14 mouse cellular contexts compared by ENCODE assay signal in genomic region chr16:13585234-13585633, GRCm38 (mm10).
DNase-seq lines count a peak whose midpoint lies in the region; ATAC-seq and TF ChIP-seq lines count a peak whose summit lies in the region.
"Had no signal": no experiment of that assay in that cellular context is flagged by ENCODE, and none has a peak within 500 bp of the region (broad histone marks: within the 10 kb centered on the region; RNA-seq: fewer than 3 reads in every experiment).

No protein-coding gene starts in this region.

- TF ChIP-seq POLR2A in lung, adult 2 months (IDR thresholded peaks at IDR 0.05; ENCODE audit: borderline replicate concordance, extremely low read depth, low read depth, low read length): no peak

- peaks cover 16% of the 10 kb centered on the region for H3K4me1 ChIP-seq in lung, embryonic 16.5 days (replicated peaks; ENCODE audit: control insufficient read depth, insufficient read depth, low read length)
- peaks cover 6% of the 10 kb centered on the region for H3K4me1 ChIP-seq in lung, adult 2 months (ENCODE audit: control insufficient read depth, insufficient read depth, low read length)
- H3K4me1 ChIP-seq in kidney, postnatal 0 days (replicated peaks; ENCODE audit: insufficient read depth, low read length): no peaks in the 10 kb centered on the region; the same call in 1 of the 2 replicates
- H3K4me1 ChIP-seq in stomach, postnatal 0 days (replicated peaks; ENCODE audit: control insufficient read depth, insufficient read depth): 0 out of 2 replicates have a peak, but pooled peaks cover 2% of the 10 kb centered on the region
- no peaks in the 10 kb centered on the region for H3K4me1 ChIP-seq in hindbrain, postnatal 0 days (ENCODE audit: insufficient read depth, low read length)
- H3K4me1 ChIP-seq: hindbrain, embryonic 12.5 days; midbrain, embryonic 10.5 days had no signal

- H3K4me2 ChIP-seq in lung, embryonic 16.5 days (ENCODE audit: low read depth, low read length): no peak overlapping the region
- no peak overlapping the region for H3K4me2 ChIP-seq in kidney, postnatal 0 days (ENCODE audit: low read length)
- no peak overlapping the region for H3K4me2 ChIP-seq in stomach, postnatal 0 days (replicated peaks; ENCODE audit: low read depth)
- no peak overlapping the region for H3K4me2 ChIP-seq in hindbrain, postnatal 0 days (ENCODE audit: low read depth, low read length)
- H3K4me2 ChIP-seq: heart, embryonic 12.5 days; hindbrain, embryonic 12.5 days; limb, embryonic 12.5 days had no signal

- peaks cover 3% of the 10 kb centered on the region; the same call in 1 of the 2 replicates for H3K36me3 ChIP-seq in lung, embryonic 16.5 days (ENCODE audit: control insufficient read depth, insufficient read depth, low read length)
- H3K36me3 ChIP-seq in kidney, postnatal 0 days (ENCODE audit: insufficient read depth, low read length): 0 out of 2 replicates have a peak, but pooled peaks cover 2% of the 10 kb centered on the region
- peaks cover 3% of the 10 kb centered on the region; the same call in 1 of the 2 replicates for H3K36me3 ChIP-seq in stomach, postnatal 0 days (ENCODE audit: control insufficient read depth, insufficient read depth, low read length)
- H3K36me3 ChIP-seq in hindbrain, postnatal 0 days (ENCODE audit: insufficient read depth, low read length): no peaks in the 10 kb centered on the region

- 0 out of 2 replicates have a peak overlapping the region, but pooled peaks have one; percentile 15 for H3K27ac ChIP-seq in lung, embryonic 16.5 days (ENCODE audit: low read length)
- peak overlapping the region; percentile 57 for H3K27ac ChIP-seq in kidney, postnatal 0 days
- peak overlapping the region; percentile 49; the same call in 1 of the 2 replicates for H3K27ac ChIP-seq in stomach, postnatal 0 days (replicated peaks)
- no peak overlapping the region for H3K27ac ChIP-seq in hindbrain, postnatal 0 days
- H3K27ac ChIP-seq: hindbrain, embryonic 12.5 days; left cerebral cortex, adult 2 months; limb, embryonic 12.5 days; midbrain, embryonic 10.5 days had no signal

- no peak for TF ChIP-seq EP300 in stomach, postnatal 0 days (optimal IDR thresholded peaks at IDR 0.05)

- peak; percentile 56 for DNase-seq in gastrocnemius, adult 18-20 months (ENCODE audit: low spot score)
- no peak for DNase-seq in gastrocnemius, postnatal 10 days
- DNase-seq in lung, adult 2 months: no peak
- DNase-seq in kidney, postnatal 0 days (ENCODE audit: low spot score): peak; percentile 75
- no peak for DNase-seq in stomach, postnatal 0 days (ENCODE audit: low spot score)
- no peak for DNase-seq in hindbrain, postnatal 0 days (ENCODE audit: low spot score)
- DNase-seq: cerebellum, adult 8-10 months had no signal

- no peaks in the 10 kb centered on the region for H3K9me3 ChIP-seq in lung, embryonic 16.5 days (ENCODE audit: control insufficient read depth, low read length)
- no peaks in the 10 kb centered on the region for H3K9me3 ChIP-seq in kidney, postnatal 0 days (replicated peaks; ENCODE audit: low read length)
- H3K9me3 ChIP-seq in stomach, postnatal 0 days (ENCODE audit: control insufficient read depth, low read length): no peaks in the 10 kb centered on the region
- H3K9me3 ChIP-seq in hindbrain, postnatal 0 days (ENCODE audit: low read length): no peaks in the 10 kb centered on the region
- H3K9me3 ChIP-seq: heart, embryonic 12.5 days; hindbrain, embryonic 12.5 days; limb, embryonic 12.5 days; midbrain, embryonic 10.5 days had no signal

- H3K9ac ChIP-seq in lung, embryonic 16.5 days (ENCODE audit: low read length): no peak overlapping the region
- no peak overlapping the region for H3K9ac ChIP-seq in kidney, postnatal 0 days (ENCODE audit: low read depth, low read length)
- H3K9ac ChIP-seq in stomach, postnatal 0 days (ENCODE audit: low read length): no peak overlapping the region
- H3K9ac ChIP-seq in hindbrain, postnatal 0 days (replicated peaks; ENCODE audit: low read length): no peak overlapping the region
- H3K9ac ChIP-seq: heart, embryonic 12.5 days; hindbrain, embryonic 12.5 days; limb, embryonic 12.5 days had no signal

- WGBS in lung, embryonic 16.5 days: 48% methylated on average over 9 of the region's 9 CpGs
- WGBS in lung, adult 2 months: 65% methylated on average over 9 of the region's 9 CpGs
- 37% methylated on average over 9 of the region's 9 CpGs for WGBS in kidney, postnatal 0 days
- WGBS in stomach, postnatal 0 days: 54% methylated on average over 9 of the region's 9 CpGs
- 73% methylated on average over 9 of the region's 9 CpGs for WGBS in hindbrain, postnatal 0 days

- TF ChIP-seq CTCF in lung, adult 2 months (IDR thresholded peaks at IDR 0.05; ENCODE audit: insufficient read depth, low read length): no peak
- TF ChIP-seq CTCF in kidney, postnatal 0 days (IDR thresholded peaks at IDR 0.05; ENCODE audit: low read depth): no peak
- no peak for TF ChIP-seq CTCF in stomach, postnatal 0 days (IDR thresholded peaks at IDR 0.05; ENCODE audit: low read depth)
- TF ChIP-seq CTCF in hindbrain, postnatal 0 days (IDR thresholded peaks at IDR 0.05; ENCODE audit: low read depth): no peak

- H3K4me3 ChIP-seq in lung, embryonic 16.5 days (ENCODE audit: low read length): no peak overlapping the region
- no peak overlapping the region for H3K4me3 ChIP-seq in lung, adult 2 months (replicated peaks; ENCODE audit: extremely low read depth, low read depth, low read length)
- H3K4me3 ChIP-seq in kidney, postnatal 0 days (replicated peaks; ENCODE audit: low read depth, low read length): no peak overlapping the region
- no peak overlapping the region for H3K4me3 ChIP-seq in stomach, postnatal 0 days (ENCODE audit: low read depth, low read length)
- no peak overlapping the region for H3K4me3 ChIP-seq in hindbrain, postnatal 0 days (ENCODE audit: low read length)
- H3K4me3 ChIP-seq: heart, embryonic 12.5 days; hindbrain, embryonic 12.5 days; left cerebral cortex, adult 2 months; limb, embryonic 12.5 days; midbrain, embryonic 10.5 days had no signal

- ATAC-seq in lung, embryonic 16.5 days (ENCODE audit: low read depth): peak; percentile 49; the same call in 1 of the 2 replicates
- ATAC-seq in kidney, postnatal 0 days (replicated peaks; ENCODE audit: low FRiP score, low read depth): 0 out of 2 replicates have a peak, but pooled peaks have one; percentile 29
- no peak for ATAC-seq in stomach, postnatal 0 days (ENCODE audit: low FRiP score, low TSS enrichment)
- ATAC-seq in erythroblast, adult 5-6 weeks (replicated peaks; ENCODE audit: low FRiP score, poor library complexity, severe bottlenecking): no peak
- ATAC-seq in hindbrain, postnatal 0 days: no peak

- H3K27me3 ChIP-seq in lung, embryonic 16.5 days (ENCODE audit: control insufficient read depth, insufficient read depth, low read depth, low read length): no peaks in the 10 kb centered on the region
- H3K27me3 ChIP-seq in kidney, postnatal 0 days (ENCODE audit: insufficient read depth, low read length): no peaks in the 10 kb centered on the region
- H3K27me3 ChIP-seq in stomach, postnatal 0 days (ENCODE audit: control insufficient read depth, insufficient read depth, low read length): no peaks in the 10 kb centered on the region
- no peaks in the 10 kb centered on the region for H3K27me3 ChIP-seq in hindbrain, postnatal 0 days (ENCODE audit: insufficient read depth, low read length)
- H3K27me3 ChIP-seq: heart, embryonic 12.5 days; hindbrain, embryonic 12.5 days; limb, embryonic 12.5 days had no signal

Comparison
In these comparisons a context has a peak if more than half of its experiments do, and no peak if none do; other contexts are left out.
1. DNase-seq: peak in gastrocnemius, adult 18-20 months (single experiment) and kidney, postnatal 0 days (single experiment); none in gastrocnemius, postnatal 10 days (single experiment), lung, adult 2 months (single experiment), stomach, postnatal 0 days (single experiment) and hindbrain, postnatal 0 days (single experiment).
2. ATAC-seq: peak in lung, embryonic 16.5 days (single experiment) and kidney, postnatal 0 days (single experiment); none in stomach, postnatal 0 days (single experiment), erythroblast, adult 5-6 weeks (single experiment) and hindbrain, postnatal 0 days (single experiment).